Mouse (Mus musculus): ENCODE data around the gene Gpr132.

Gpr132 gene

GRCm38 (mm10) chr12:112877073-112877576 lies 9.1 kb upstream of the Gpr132 start:
- no peak for DNase-seq

- peak; percentile 66 to 79 for DNase-seq
Observed at GRCm38 (mm10) chr12:112876332-112877072, 8.5 kb upstream of the Gpr132 start.

GRCm38 (mm10) chr12:112875225-112876013 lies 7.4 kb upstream of the Gpr132 start:
- DNase-seq: peak; percentile 97 to 98

GRCm38 (mm10) chr12:112874199-112874598 lies 6.2 kb upstream of the Gpr132 start:
- peak in 1 of 2 experiments; percentile 48 for DNase-seq

GRCm38 (mm10) chr12:112873452-112874190 lies 5.6 kb upstream of the Gpr132 start:
- DNase-seq: peak; percentile 85 to 90

GRCm38 (mm10) chr12:112872991-112873390 lies 5.0 kb upstream of the Gpr132 start:
- no peak for DNase-seq

- no peak for DNase-seq
Observed at GRCm38 (mm10) chr12:112871272-112871671, 3.2 kb upstream of the Gpr132 start.

GRCm38 (mm10) chr12:112870775-112871174 lies 2.7 kb upstream of the Gpr132 start:
- DNase-seq: peak in 1 of 2 experiments; percentile 39

- no peak for DNase-seq
Observed at GRCm38 (mm10) chr12:112869783-112870204, 1.8 kb upstream of the Gpr132 start.

- no peak for DNase-seq
Observed at GRCm38 (mm10) chr12:112867106-112867674, 838 bp downstream of the Gpr132 start.

- peak in 1 of 2 experiments; percentile 55 for DNase-seq
Observed at GRCm38 (mm10) chr12:112866467-112867080, 1.5 kb downstream of the Gpr132 start.

GRCm38 (mm10) chr12:112864804-112865203 lies 3.2 kb downstream of the Gpr132 start:
- DNase-seq: no peak

GRCm38 (mm10) chr12:112861911-112862321 lies 6.1 kb downstream of the Gpr132 start:
- DNase-seq: peak in 1 of 2 experiments; percentile 23

- no peak for DNase-seq
Observed at GRCm38 (mm10) chr12:112860765-112861164, 7.3 kb downstream of the Gpr132 start.

- no peak for DNase-seq
Observed at GRCm38 (mm10) chr12:112859930-112860329, 8.1 kb downstream of the Gpr132 start.

- no peak for DNase-seq
Observed at GRCm38 (mm10) chr12:112858581-112859336, 9.3 kb downstream of the Gpr132 start.

- no peak for DNase-seq
Observed at GRCm38 (mm10) chr12:112857021-112857925, 10.8 kb downstream of the Gpr132 start.

GRCm38 (mm10) chr12:112856338-112856737 lies 11.7 kb downstream of the Gpr132 start:
- DNase-seq: no peak

GRCm38 (mm10) chr12:112854610-112855333 lies 13.3 kb downstream of the Gpr132 start:
- DNase-seq: no peak
